ENCODE assay signal across 27 mouse cellular contexts in genomic region chr14:25591000-25591399, GRCm38 (mm10).
DNase-seq lines count a peak whose midpoint lies in the region; ATAC-seq lines count a peak whose summit lies in the region.
"Had no signal": no experiment of that assay in that cellular context is flagged by ENCODE, and none has a peak within 500 bp of the region (broad histone marks: within the 10 kb centered on the region; RNA-seq: fewer than 3 reads in every experiment).

No protein-coding gene starts in this region.

- no peak for ATAC-seq in limb, embryonic 15.5 days (ENCODE audit: insufficient number of reproducible peaks, low FRiP score, low TSS enrichment, low read depth)
- ATAC-seq in midbrain, embryonic 13.5 days: no peak
- no peak for ATAC-seq in midbrain, embryonic 14.5 days (ENCODE audit: low FRiP score, low TSS enrichment)
- ATAC-seq: forebrain, embryonic 15.5 days; hindbrain, embryonic 16.5 days; inflammation-experienced regulatory T-cells, adult 6 months; Patski had no signal

- no peak overlapping the region for H3K4me3 ChIP-seq in limb, embryonic 15.5 days
- no peak overlapping the region for H3K4me3 ChIP-seq in limb, embryonic 10.5 days
- no peak overlapping the region for H3K4me3 ChIP-seq in midbrain, embryonic 13.5 days (replicated peaks)
- no peak overlapping the region for H3K4me3 ChIP-seq in midbrain, embryonic 14.5 days (replicated peaks; ENCODE audit: low read depth, low read length)
- H3K4me3 ChIP-seq: embryonic facial prominence, embryonic 15.5 days; erythroblast, embryonic 14.5 days; forebrain, embryonic 10.5 days; forebrain, embryonic 15.5 days; heart, embryonic 10.5 days; hindbrain, embryonic 12.5 days had no signal

- peaks cover 39% of the 10 kb centered on the region; the same call in 1 of the 2 replicates for H3K36me3 ChIP-seq in limb, embryonic 15.5 days
- peaks cover 64% of the 10 kb centered on the region for H3K36me3 ChIP-seq in limb, embryonic 10.5 days
- peaks cover 34% of the 10 kb centered on the region for H3K36me3 ChIP-seq in midbrain, embryonic 13.5 days
- peaks cover 31% of the 10 kb centered on the region for H3K36me3 ChIP-seq in midbrain, embryonic 14.5 days (ENCODE audit: control insufficient read depth, insufficient read depth, low read length)
- H3K36me3 ChIP-seq: forebrain, embryonic 15.5 days had no signal

- peaks cover 74% of the 10 kb centered on the region for H3K4me1 ChIP-seq in limb, embryonic 15.5 days
- H3K4me1 ChIP-seq in limb, embryonic 10.5 days: peaks cover 87% of the 10 kb centered on the region
- H3K4me1 ChIP-seq in midbrain, embryonic 13.5 days (replicated peaks): peaks cover 79% of the 10 kb centered on the region
- H3K4me1 ChIP-seq in midbrain, embryonic 14.5 days (ENCODE audit: control insufficient read depth, insufficient read depth, low read length): peaks cover 69% of the 10 kb centered on the region

- no peak overlapping the region for H3K4me2 ChIP-seq in limb, embryonic 15.5 days
- H3K4me2 ChIP-seq in midbrain, embryonic 13.5 days (replicated peaks): no peak overlapping the region
- H3K4me2 ChIP-seq in midbrain, embryonic 14.5 days (ENCODE audit: low read length): no peak overlapping the region
- H3K4me2 ChIP-seq: embryonic facial prominence, embryonic 15.5 days; forebrain, embryonic 15.5 days; hindbrain, embryonic 12.5 days had no signal

- peak overlapping the region; percentile 57; the same call in 1 of the 2 replicates for H3K27ac ChIP-seq in limb, embryonic 15.5 days
- no peak overlapping the region for H3K27ac ChIP-seq in limb, embryonic 10.5 days
- 0 out of 2 replicates have a peak overlapping the region, but pooled peaks have one; percentile 99 for H3K27ac ChIP-seq in midbrain, embryonic 13.5 days
- no peak overlapping the region for H3K27ac ChIP-seq in midbrain, embryonic 14.5 days (replicated peaks; ENCODE audit: low read depth, low read length)
- H3K27ac ChIP-seq: forebrain, embryonic 10.5 days; forebrain, embryonic 15.5 days; heart, embryonic 10.5 days; hindbrain, embryonic 12.5 days had no signal

- H3K9ac ChIP-seq in limb, embryonic 15.5 days: no peak overlapping the region
- H3K9ac ChIP-seq in midbrain, embryonic 13.5 days (replicated peaks): no peak overlapping the region
- H3K9ac ChIP-seq in midbrain, embryonic 14.5 days (replicated peaks; ENCODE audit: low read length): no peak overlapping the region
- H3K9ac ChIP-seq: embryonic facial prominence, embryonic 15.5 days; forebrain, embryonic 15.5 days; hindbrain, embryonic 12.5 days had no signal

- no peaks in the 10 kb centered on the region for H3K9me3 ChIP-seq in limb, embryonic 15.5 days
- H3K9me3 ChIP-seq in limb, embryonic 10.5 days (replicated peaks): no peaks in the 10 kb centered on the region
- no peaks in the 10 kb centered on the region for H3K9me3 ChIP-seq in midbrain, embryonic 13.5 days
- H3K9me3 ChIP-seq in midbrain, embryonic 14.5 days (ENCODE audit: control insufficient read depth, low read length): no peaks in the 10 kb centered on the region
- H3K9me3 ChIP-seq: embryonic facial prominence, embryonic 15.5 days; forebrain, embryonic 10.5 days; forebrain, embryonic 15.5 days; heart, embryonic 10.5 days; hindbrain, embryonic 12.5 days had no signal

- no peaks in the 10 kb centered on the region for H3K27me3 ChIP-seq in limb, embryonic 15.5 days
- H3K27me3 ChIP-seq in limb, embryonic 10.5 days (ENCODE audit: low read depth, poor library complexity, severe bottlenecking): no peaks in the 10 kb centered on the region
- no peaks in the 10 kb centered on the region for H3K27me3 ChIP-seq in midbrain, embryonic 13.5 days
- H3K27me3 ChIP-seq in midbrain, embryonic 14.5 days (ENCODE audit: control insufficient read depth, insufficient read depth, low read length): no peaks in the 10 kb centered on the region
- H3K27me3 ChIP-seq: CH12.LX; embryonic facial prominence, embryonic 15.5 days; forebrain, embryonic 15.5 days; hindbrain, embryonic 12.5 days; Patski had no signal

- no peak for DNase-seq in limb, embryonic 10.5 days (ENCODE audit: low spot score)
- no peak for DNase-seq in midbrain, embryonic 14.5 days
- DNase-seq in R1 (ENCODE audit: low read depth, low spot score): peak; percentile 99
- DNase-seq in yolk sac, embryonic 10.5 days (ENCODE audit: low spot score): peak; percentile 78
- DNase-seq in right cerebral cortex, adult 18-20 months: no peak
- DNase-seq in frontal cortex, postnatal 36 days (ENCODE audit: low spot score in 2 of 2): no peak
- DNase-seq: adrenal gland, postnatal 10 days; cerebellum, adult 18-20 months; cerebellum, adult 9-11 months; cerebellum, postnatal 36 days; embryo, embryonic 11 days; gastrocnemius, postnatal 10 days; heart, adult 18-20 months; heart, postnatal 10 days; heart, postnatal 4 days had no signal

- WGBS in limb, embryonic 15.5 days: 62% methylated on average over 5 of the region's 5 CpGs
- WGBS in limb, embryonic 10.5 days: 55% methylated on average over 5 of the region's 5 CpGs
- 50% methylated on average over 5 of the region's 5 CpGs for whole genome bisulfite sequencing in midbrain, embryonic 13.5 days
- 56% methylated on average over 4 of the region's 5 CpGs for WGBS in midbrain, embryonic 14.5 days

Comparison
In these comparisons a context has a peak if more than half of its experiments do, and no peak if none do; other contexts are left out.
1. H3K27ac ChIP-seq: peak in limb, embryonic 15.5 days (single experiment) and midbrain, embryonic 13.5 days (single experiment); none in limb, embryonic 10.5 days (single experiment) and midbrain, embryonic 14.5 days (single experiment).
2. DNase-seq: peak in R1 (single experiment) and yolk sac, embryonic 10.5 days (single experiment); none in limb, embryonic 10.5 days (single experiment), midbrain, embryonic 14.5 days (single experiment), right cerebral cortex, adult 18-20 months (single experiment) and frontal cortex, postnatal 36 days (0 of 2).